Comparison of ENCODE assay signal across 14 mouse cellular contexts in the genomic region with DNA sequence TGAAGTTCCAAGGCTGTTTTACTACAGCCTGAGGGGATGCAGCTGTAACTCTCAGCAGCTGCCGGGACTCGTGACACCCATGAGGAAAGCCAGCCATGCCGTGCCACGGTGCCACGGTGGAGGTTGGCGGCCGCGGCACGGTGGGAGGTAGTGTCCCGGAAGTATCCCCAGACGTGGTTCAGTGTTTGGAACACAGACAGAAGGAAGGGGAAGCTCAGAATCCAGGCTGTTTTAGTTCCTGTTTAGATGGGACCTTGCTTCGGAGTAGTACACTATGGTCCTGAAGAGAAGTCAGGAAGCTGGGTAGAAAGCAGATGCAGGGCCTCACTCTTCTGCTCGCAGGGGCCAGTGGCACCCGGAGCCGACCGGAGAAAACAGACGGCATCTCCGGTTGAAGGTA. TPM values are rescaled to one million over a fixed set of nuclear protein-coding genes. Genes with fewer than 3 reads are reported as not detected.
DNase-seq lines count a peak whose midpoint lies in the region; ATAC-seq and TF ChIP-seq lines count a peak whose summit lies in the region.
"Had no signal": no experiment of that assay in that cellular context is flagged by ENCODE, and none has a peak within 500 bp of the region (broad histone marks: within the 10 kb centered on the region; RNA-seq: fewer than 3 reads in every experiment).

No protein-coding gene starts in this region.

- H3K36me3 ChIP-seq in heart, embryonic 11.5 days (ENCODE audit: control insufficient read depth, insufficient read depth, low read length): no peaks in the 10 kb centered on the region
- H3K36me3 ChIP-seq in lung, postnatal 0 days (ENCODE audit: insufficient read depth, low read length): no peaks in the 10 kb centered on the region
- H3K36me3 ChIP-seq in small intestine, adult 2 months (ENCODE audit: control insufficient read depth, insufficient read depth, low read length): no peaks in the 10 kb centered on the region
- H3K36me3 ChIP-seq: liver, embryonic 13.5 days had no signal

- no peak for TF ChIP-seq EP300 in lung, postnatal 0 days (IDR thresholded peaks at IDR 0.05)

- WGBS in heart, embryonic 11.5 days (ENCODE audit: insufficient replicate concordance): 71% methylated on average over 18 of the region's 18 CpGs
- WGBS in lung, postnatal 0 days: 65% methylated on average over 18 of the region's 18 CpGs
- 71% methylated on average over 18 of the region's 18 CpGs for WGBS in small intestine, adult 2 months

- H3K9me3 ChIP-seq in heart, embryonic 11.5 days (replicated peaks; ENCODE audit: control insufficient read depth, low read length): peaks cover 5% of the 10 kb centered on the region; the same call in 1 of the 2 replicates
- no peaks in the 10 kb centered on the region; the same call in 1 of the 2 replicates for H3K9me3 ChIP-seq in lung, postnatal 0 days (ENCODE audit: low read length)
- H3K9me3 ChIP-seq: liver, embryonic 13.5 days had no signal

- H3K27me3 ChIP-seq in heart, embryonic 11.5 days (ENCODE audit: control insufficient read depth, insufficient read depth, low read length): no peaks in the 10 kb centered on the region
- H3K27me3 ChIP-seq in lung, postnatal 0 days (replicated peaks; ENCODE audit: insufficient read depth, low read length): no peaks in the 10 kb centered on the region
- H3K27me3 ChIP-seq in small intestine, adult 2 months (ENCODE audit: control insufficient read depth, insufficient read depth, low read length): no peaks in the 10 kb centered on the region
- H3K27me3 ChIP-seq: liver, embryonic 13.5 days had no signal

- H3K4me2 ChIP-seq in heart, embryonic 11.5 days: peak overlapping the region; percentile 6; the same call in 1 of the 2 replicates
- H3K4me2 ChIP-seq in lung, postnatal 0 days (replicated peaks; ENCODE audit: low read depth, low read length): 0 out of 2 replicates have a peak overlapping the region, but pooled peaks have one; percentile 3
- H3K4me2 ChIP-seq: liver, embryonic 13.5 days had no signal

- no peak overlapping the region for H3K4me3 ChIP-seq in heart, embryonic 11.5 days (ENCODE audit: low read depth, low read length)
- H3K4me3 ChIP-seq in lung, postnatal 0 days (ENCODE audit: low read depth, low read length): no peak overlapping the region
- peak overlapping the region; percentile 41 for H3K4me3 ChIP-seq in small intestine, adult 2 months (ENCODE audit: low read depth, low read length)
- H3K4me3 ChIP-seq: hindbrain, embryonic 10.5 days; liver, embryonic 13.5 days had no signal

- no peak for ATAC-seq in heart, embryonic 11.5 days (replicated peaks; ENCODE audit: insufficient number of reproducible peaks, low FRiP score, low TSS enrichment)
- ATAC-seq in lung, postnatal 0 days: no peak
- peak; percentile 86 for ATAC-seq in granulocyte monocyte progenitor cell, adult 5-6 weeks (replicated peaks; ENCODE audit: poor library complexity, severe bottlenecking)
- no peak for ATAC-seq in erythroblast, adult 5-6 weeks (replicated peaks; ENCODE audit: low FRiP score, poor library complexity, severe bottlenecking)

- TF ChIP-seq POLR2A in small intestine, adult 2 months (IDR thresholded peaks at IDR 0.05; ENCODE audit: low read depth, low read length): no peak

- no peak overlapping the region for H3K9ac ChIP-seq in heart, embryonic 11.5 days (ENCODE audit: low read depth, low read length)
- H3K9ac ChIP-seq in lung, postnatal 0 days (replicated peaks; ENCODE audit: low read depth): no peak overlapping the region
- H3K9ac ChIP-seq: liver, embryonic 13.5 days had no signal

- peaks cover 23% of the 10 kb centered on the region for H3K4me1 ChIP-seq in heart, embryonic 11.5 days (ENCODE audit: control insufficient read depth, insufficient read depth, low read length)
- 0 out of 2 replicates have a peak, but pooled peaks cover 3% of the 10 kb centered on the region for H3K4me1 ChIP-seq in lung, postnatal 0 days (ENCODE audit: insufficient read depth, low read depth, low read length)
- no peaks in the 10 kb centered on the region for H3K4me1 ChIP-seq in small intestine, adult 2 months (ENCODE audit: control insufficient read depth, insufficient read depth, insufficient read length, low read length)
- H3K4me1 ChIP-seq: liver, embryonic 13.5 days had no signal

- no peak for DNase-seq in heart, adult 18-20 months
- DNase-seq in lung, postnatal 0 days (ENCODE audit: low spot score): no peak
- no peak for DNase-seq in lung, postnatal 10 days
- no peak for DNase-seq in urinary bladder, postnatal 36 days (ENCODE audit: low spot score in 2 of 2)
- DNase-seq: adrenal gland, adult 2 months; kidney, postnatal 10 days; liver, embryonic 13.5 days had no signal

- no peak for TF ChIP-seq CTCF in lung, postnatal 0 days (IDR thresholded peaks at IDR 0.05)
- TF ChIP-seq CTCF in small intestine, adult 2 months (IDR thresholded peaks at IDR 0.05; ENCODE audit: extremely low read depth, insufficient read length, insufficient replicate concordance, low read depth, low read length): no peak

- H3K27ac ChIP-seq in heart, embryonic 11.5 days (ENCODE audit: low read depth, low read length): no peak overlapping the region
- H3K27ac ChIP-seq in lung, postnatal 0 days (ENCODE audit: low read length): no peak overlapping the region
- H3K27ac ChIP-seq in small intestine, adult 2 months (ENCODE audit: insufficient read depth, low read depth, low read length): no peak overlapping the region
- H3K27ac ChIP-seq: hindbrain, embryonic 10.5 days; liver, embryonic 13.5 days had no signal

RNA-seq across cellular contexts. Expression of gene Acvr2b, which starts 16.1 kb away (rescaled TPM):
- 26.9 and 29.1 TPM in 2 replicates for polyA plus RNA-seq in heart, embryonic 11.5 days (2014; fragmentation: Nextera tagmentation; extraction: Ambion mirVana)
- total RNA-seq in heart, adult 18-20 months (2021): 1 to 10 TPM; 3.4 to 4.7 TPM
- 15.6 TPM in 2 replicates for polyA plus RNA-seq in lung, postnatal 0 days (2015; fragmentation: Nextera tagmentation; extraction: Ambion mirVana)
- total RNA-seq in granulocyte monocyte progenitor cell, adult 5-6 weeks (2014; fragmentation: Nextera tagmentation): 2.0 and 2.9 TPM in 2 replicates
- 0.36 and 0.65 TPM in 2 replicates for total RNA-seq in granulocyte monocyte progenitor cell, adult 5-6 weeks (2017)
- polyA plus RNA-seq in small intestine, adult 2 months (2012; rRNA removed): 2.3 and 5.9 TPM in 2 replicates
- total RNA-seq in erythroblast, adult 5-6 weeks (2015; ENCODE audit: low replicate concordance): not detected in 2 replicates
- 1.3 TPM in 1 of 2 replicates, not detected in the other for total RNA-seq in erythroblast, adult 5-6 weeks (2017; ENCODE audit: low replicate concordance)

RNA-seq across cellular contexts. Expression of gene Exog, which starts 26.7 kb away (rescaled TPM):
- 19.4 and 20.2 TPM in 2 replicates for polyA plus RNA-seq in heart, embryonic 11.5 days (2014; fragmentation: Nextera tagmentation; extraction: Ambion mirVana)
- 1 to 10 TPM; 2.7 to 4.0 TPM for total RNA-seq in heart, adult 18-20 months (2021)
- 6.9 and 7.4 TPM in 2 replicates for polyA plus RNA-seq in lung, postnatal 0 days (2015; fragmentation: Nextera tagmentation; extraction: Ambion mirVana)
- total RNA-seq in granulocyte monocyte progenitor cell, adult 5-6 weeks (2014; fragmentation: Nextera tagmentation): 10.4 and 17.7 TPM in 2 replicates
- 4.2 and 4.6 TPM in 2 replicates for total RNA-seq in granulocyte monocyte progenitor cell, adult 5-6 weeks (2017)
- 0.91 and 1.1 TPM in 2 replicates for polyA plus RNA-seq in small intestine, adult 2 months (2012; rRNA removed)
- total RNA-seq in erythroblast, adult 5-6 weeks (2015; ENCODE audit: low replicate concordance): 1.5 TPM in 2 replicates
- 0.70 and 0.77 TPM in 2 replicates for total RNA-seq in erythroblast, adult 5-6 weeks (2017; ENCODE audit: low replicate concordance)

RNA-seq across cellular contexts. Expression of gene Slc22a14, which starts 52.7 kb away (rescaled TPM):
- not detected in 2 replicates for polyA plus RNA-seq in heart, embryonic 11.5 days (2014; fragmentation: Nextera tagmentation; extraction: Ambion mirVana)
- total RNA-seq in heart, adult 18-20 months (2021): not detected
- 0.17 TPM in 1 of 2 replicates, not detected in the other for polyA plus RNA-seq in lung, postnatal 0 days (2015; fragmentation: Nextera tagmentation; extraction: Ambion mirVana)
- not detected in 2 replicates for total RNA-seq in granulocyte monocyte progenitor cell, adult 5-6 weeks (2014; fragmentation: Nextera tagmentation)
- not detected in 2 replicates for total RNA-seq in granulocyte monocyte progenitor cell, adult 5-6 weeks (2017)
- polyA plus RNA-seq in small intestine, adult 2 months (2012; rRNA removed): not detected in 2 replicates
- total RNA-seq in erythroblast, adult 5-6 weeks (2015; ENCODE audit: low replicate concordance): not detected in 2 replicates
- total RNA-seq in erythroblast, adult 5-6 weeks (2017; ENCODE audit: low replicate concordance): not detected in 2 replicates
- total RNA-seq: gastrocnemius, adult 18-20 months; layer of hippocampus, postnatal 14 days had no signal
- polyA plus RNA-seq: adrenal gland, adult 2 months; liver, embryonic 13.5 days had no signal
